Mouse (Mus musculus): ENCODE measurements around the gene Trpt1. TPM values are rescaled to one million over a fixed set of nuclear protein-coding genes. Genes with fewer than 3 reads are reported as not detected.

Gene Trpt1
- polyA plus RNA-seq, 1 experiment from 2014 or later = 20.0 TPM

- Histone ChIP-seq H3K9ac (replicated peaks; ENCODE audit: low read length) (no peak overlapping the region), H3K27me3 (ENCODE audit: control insufficient read depth, insufficient read depth, low read length) (no peaks in the 10 kb centered on the region), H3K9me3 (ENCODE audit: control insufficient read depth, low read length) (no peaks in the 10 kb centered on the region), H3K36me3 (ENCODE audit: control insufficient read depth, insufficient read depth, low read length) (peaks cover 13% of the 10 kb centered on the region), H3K27ac (replicated peaks; ENCODE audit: low read depth, low read length) (no peak overlapping the region), H3K4me3 (replicated peaks; ENCODE audit: low read depth, low read length) (no peak overlapping the region), H3K4me1 (ENCODE audit: control insufficient read depth, insufficient read depth, low read length) (peaks cover 34% of the 10 kb centered on the region), H3K4me2 (ENCODE audit: low read length) (peak overlapping the region; percentile 87; the same call in 1 of the 2 replicates)
- WGBS = 85% methylated on average over 8 of the region's 8 CpGs
- DNase-seq (no peak), ATAC-seq (ENCODE audit: low FRiP score, low TSS enrichment) (no peak)
These were observed 1.4 kb upstream of the Trpt1 start for GRCm38 (mm10) chr19:6994489-6994888.

GRCm38 (mm10) chr19:6995255-6995991 lies 508 bp upstream of the Trpt1 start:
- Histone ChIP-seq H3K36me3 (ENCODE audit: control insufficient read depth, insufficient read depth, low read length) (peaks cover 22% of the 10 kb centered on the region), H3K9me3 (ENCODE audit: control insufficient read depth, low read length) (no peaks in the 10 kb centered on the region), H3K4me1 (ENCODE audit: control insufficient read depth, insufficient read depth, low read length) (peaks cover 34% of the 10 kb centered on the region), H3K27ac (replicated peaks; ENCODE audit: low read depth, low read length) (0 out of 2 replicates have a peak overlapping the region, but pooled peaks have one; percentile 67), H3K4me2 (ENCODE audit: low read length) (peak overlapping the region; percentile 87), H3K4me3 (replicated peaks; ENCODE audit: low read depth, low read length) (peak overlapping the region; percentile 63), H3K27me3 (ENCODE audit: control insufficient read depth, insufficient read depth, low read length) (no peaks in the 10 kb centered on the region), H3K9ac (replicated peaks; ENCODE audit: low read length) (peak overlapping the region; percentile 73)
- 48% methylated on average over 21 of the region's 21 CpGs for WGBS
- ATAC-seq (ENCODE audit: low FRiP score, low TSS enrichment) (no peak), DNase-seq (no peak)

DNA sequence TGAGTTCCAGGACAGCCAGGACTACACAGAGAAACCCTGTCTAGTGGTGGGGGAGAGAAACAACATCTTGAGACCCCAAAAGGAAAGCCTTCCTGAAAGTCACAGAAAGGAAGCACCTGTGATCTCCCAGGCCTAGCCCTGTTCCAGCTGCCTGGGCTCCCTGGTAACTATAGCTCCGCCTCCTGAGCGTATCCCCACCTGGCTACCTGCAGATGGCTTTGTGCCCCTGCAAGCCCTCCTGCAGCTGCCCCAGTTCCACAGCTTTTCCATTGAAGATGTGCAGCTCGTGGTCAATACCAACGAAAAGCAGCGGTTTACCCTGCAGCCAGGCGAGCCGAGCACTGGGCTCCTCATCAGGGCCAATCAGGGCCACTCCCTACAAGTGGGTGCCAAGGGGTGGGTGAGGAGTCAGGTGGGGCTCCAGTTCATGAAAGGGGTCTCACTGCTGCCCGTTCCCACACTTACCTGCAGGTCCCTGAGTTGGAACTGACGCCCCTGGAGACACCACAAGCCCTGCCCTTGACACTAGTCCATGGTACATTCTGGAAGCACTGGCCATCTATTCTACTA lies 1.9 kb downstream of the Trpt1 start:
- ATAC-seq (ENCODE audit: low FRiP score, low TSS enrichment) = no peak

GRCm38 (mm10) chr19:6999360-7000063 lies 3.6 kb downstream of the Trpt1 start:
- Histone ChIP-seq H3K27me3 (ENCODE audit: control insufficient read depth, insufficient read depth, low read length) (no peaks in the 10 kb centered on the region), H3K27ac (replicated peaks; ENCODE audit: low read depth, low read length) (no peak overlapping the region), H3K9ac (replicated peaks; ENCODE audit: low read length) (no peak overlapping the region), H3K36me3 (ENCODE audit: control insufficient read depth, insufficient read depth, low read length) (peaks cover 22% of the 10 kb centered on the region), H3K4me2 (ENCODE audit: low read length) (no peak overlapping the region), H3K4me3 (replicated peaks; ENCODE audit: low read depth, low read length) (no peak overlapping the region), H3K4me1 (ENCODE audit: control insufficient read depth, insufficient read depth, low read length) (peaks cover 22% of the 10 kb centered on the region), H3K9me3 (ENCODE audit: control insufficient read depth, low read length) (no peaks in the 10 kb centered on the region)
- ATAC-seq (ENCODE audit: low FRiP score, low TSS enrichment) (no peak), DNase-seq (no peak)
- WGBS = 96% methylated on average over 19 of the region's 19 CpGs

More for the DNA sequence above, 1.9 kb downstream of the Trpt1 start:
- Histone ChIP-seq H3K9me3 (ENCODE audit: control insufficient read depth, low read length) (no peaks in the 10 kb centered on the region), H3K27me3 (ENCODE audit: control insufficient read depth, insufficient read depth, low read length) (no peaks in the 10 kb centered on the region), H3K36me3 (ENCODE audit: control insufficient read depth, insufficient read depth, low read length) (peaks cover 22% of the 10 kb centered on the region), H3K9ac (replicated peaks; ENCODE audit: low read length) (no peak overlapping the region), H3K4me1 (ENCODE audit: control insufficient read depth, insufficient read depth, low read length) (peaks cover 29% of the 10 kb centered on the region), H3K4me2 (ENCODE audit: low read length) (no peak overlapping the region), H3K27ac (replicated peaks; ENCODE audit: low read depth, low read length) (no peak overlapping the region), H3K4me3 (replicated peaks; ENCODE audit: low read depth, low read length) (no peak overlapping the region)
- no peak for DNase-seq
- WGBS = 82% methylated on average over 9 of the region's 9 CpGs

- Histone ChIP-seq H3K9ac (replicated peaks; ENCODE audit: low read length) (no peak overlapping the region), H3K36me3 (ENCODE audit: control insufficient read depth, insufficient read depth, low read length) (no peaks in the 10 kb centered on the region), H3K4me2 (ENCODE audit: low read length) (no peak overlapping the region), H3K4me1 (ENCODE audit: control insufficient read depth, insufficient read depth, low read length) (no peaks in the 10 kb centered on the region), H3K27me3 (ENCODE audit: control insufficient read depth, insufficient read depth, low read length) (no peaks in the 10 kb centered on the region), H3K4me3 (replicated peaks; ENCODE audit: low read depth, low read length) (no peak overlapping the region), H3K9me3 (ENCODE audit: control insufficient read depth, low read length) (no peaks in the 10 kb centered on the region), H3K27ac (replicated peaks; ENCODE audit: low read depth, low read length) (no peak overlapping the region)
- 89% methylated on average over 9 of the region's 9 CpGs for WGBS
- DNase-seq (no peak), ATAC-seq (ENCODE audit: low FRiP score, low TSS enrichment) (no peak)
These were observed 11.1 kb downstream of the Trpt1 start for GRCm38 (mm10) chr19:7006892-7007593.

DNA sequence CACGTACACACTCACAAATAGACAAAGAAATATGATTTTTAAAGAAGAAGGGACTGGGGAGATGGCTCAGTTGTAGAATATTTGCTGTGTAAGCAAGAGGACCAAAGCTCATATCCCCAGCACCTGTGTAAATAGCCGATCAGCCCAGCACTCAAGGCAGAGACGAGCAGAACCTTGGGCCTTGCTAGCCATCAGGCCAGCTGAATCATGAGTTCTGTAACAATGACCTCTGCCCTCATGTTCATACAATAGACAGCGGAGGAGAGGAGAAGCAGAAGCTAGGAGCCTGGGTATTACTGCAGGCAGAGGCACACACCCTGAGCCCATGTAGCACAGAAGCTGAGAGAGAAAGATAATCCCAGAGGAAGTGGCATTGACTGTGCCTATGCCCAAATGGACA lies 16.5 kb downstream of the Trpt1 start:
- WGBS = 81% methylated on average over 4 of the region's 4 CpGs
- Histone ChIP-seq H3K9me3 (ENCODE audit: control insufficient read depth, low read length) (no peaks in the 10 kb centered on the region), H3K4me1 (ENCODE audit: control insufficient read depth, insufficient read depth, low read length) (no peaks in the 10 kb centered on the region), H3K27me3 (ENCODE audit: control insufficient read depth, insufficient read depth, low read length) (no peaks in the 10 kb centered on the region), H3K4me2 (ENCODE audit: low read length) (no peak overlapping the region), H3K27ac (replicated peaks; ENCODE audit: low read depth, low read length) (no peak overlapping the region), H3K36me3 (ENCODE audit: control insufficient read depth, insufficient read depth, low read length) (0 out of 2 replicates have a peak, but pooled peaks cover under 1% of the 10 kb centered on the region), H3K9ac (replicated peaks; ENCODE audit: low read length) (no peak overlapping the region), H3K4me3 (replicated peaks; ENCODE audit: low read depth, low read length) (no peak overlapping the region)
- DNase-seq (no peak), ATAC-seq (ENCODE audit: low FRiP score, low TSS enrichment) (no peak)

GRCm38 (mm10) chr19:7013984-7014383 lies 18.1 kb downstream of the Trpt1 start:
- H3K9me3 ChIP-seq (ENCODE audit: control insufficient read depth, low read length) = no peaks in the 10 kb centered on the region
- DNase-seq (no peak), ATAC-seq (ENCODE audit: low FRiP score, low TSS enrichment) (no peak)
- H3K27ac ChIP-seq (replicated peaks; ENCODE audit: low read depth, low read length) = no peak overlapping the region
- no peak overlapping the region for H3K4me2 ChIP-seq (ENCODE audit: low read length)
- H3K27me3 ChIP-seq (ENCODE audit: control insufficient read depth, insufficient read depth, low read length) = no peaks in the 10 kb centered on the region
- H3K9ac ChIP-seq (replicated peaks; ENCODE audit: low read length) = no peak overlapping the region
- H3K4me3 ChIP-seq (replicated peaks; ENCODE audit: low read depth, low read length) = no peak overlapping the region
- H3K36me3 ChIP-seq (ENCODE audit: control insufficient read depth, insufficient read depth, low read length) = peaks cover 14% of the 10 kb centered on the region
- no peaks in the 10 kb centered on the region for H3K4me1 ChIP-seq (ENCODE audit: control insufficient read depth, insufficient read depth, low read length)
- 86% methylated on average over 9 of the region's 9 CpGs for WGBS

DNA sequence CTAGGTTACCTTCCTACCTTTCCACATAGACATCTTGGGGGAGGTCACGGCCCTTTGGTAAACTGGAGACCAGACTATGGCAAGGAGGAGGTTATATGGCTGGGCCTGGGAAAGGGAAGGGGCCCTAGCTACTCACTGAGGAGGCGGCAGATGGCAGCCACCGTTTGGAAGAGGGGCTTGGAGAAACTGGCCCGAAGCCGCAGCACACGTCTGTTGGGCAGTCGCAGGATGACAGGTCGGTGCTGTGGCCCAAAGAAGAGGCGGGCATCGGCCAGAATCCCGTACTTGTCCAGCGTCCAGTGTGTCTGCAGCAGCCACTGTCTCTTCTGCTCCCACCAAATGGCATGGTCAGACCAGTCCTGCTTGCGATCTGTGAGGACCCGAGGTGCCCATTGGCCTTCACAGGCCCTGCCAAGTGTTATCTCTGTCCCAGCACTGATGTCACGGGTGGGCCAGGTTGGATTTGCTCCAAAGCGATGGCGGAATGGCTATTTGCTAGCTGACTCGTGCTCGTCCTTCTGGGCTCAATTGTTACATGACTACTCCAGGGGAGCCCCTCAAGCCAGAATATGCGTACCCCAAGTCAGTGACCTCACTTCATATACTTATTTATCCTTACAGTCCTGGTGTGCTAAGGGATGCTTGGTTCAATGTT lies 18.7 kb downstream of the Trpt1 start:
- no peak for DNase-seq
- H3K27ac ChIP-seq (replicated peaks; ENCODE audit: low read depth, low read length) = no peak overlapping the region
- no peaks in the 10 kb centered on the region for H3K27me3 ChIP-seq (ENCODE audit: control insufficient read depth, insufficient read depth, low read length)

More for the DNA sequence above, 18.7 kb downstream of the Trpt1 start:
- peaks cover 21% of the 10 kb centered on the region for H3K36me3 ChIP-seq (ENCODE audit: control insufficient read depth, insufficient read depth, low read length)
- no peaks in the 10 kb centered on the region for H3K9me3 ChIP-seq (ENCODE audit: control insufficient read depth, low read length)
- no peak overlapping the region for H3K9ac ChIP-seq (replicated peaks; ENCODE audit: low read length)
- 91% methylated on average over 20 of the region's 20 CpGs for WGBS
- no peaks in the 10 kb centered on the region for H3K4me1 ChIP-seq (ENCODE audit: control insufficient read depth, insufficient read depth, low read length)
- H3K4me3 ChIP-seq (replicated peaks; ENCODE audit: low read depth, low read length) = no peak overlapping the region
- no peak for ATAC-seq (ENCODE audit: low FRiP score, low TSS enrichment)
- H3K4me2 ChIP-seq (ENCODE audit: low read length) = no peak overlapping the region

Data from midbrain, embryonic 14.5 days (tissue).